Mouse (Mus musculus): ENCODE results near the gene Sh3rf3.
"Not testable (repeated sequence)": the region's sequence is repeated elsewhere in the genome, so short reads cannot be mapped to it uniquely, and the experiment has no call there.

Sh3rf3 gene

GRCm38 (mm10) chr10:58981674-58982329 lies 168.6 kb downstream of the Sh3rf3 start:
- peak; percentile 64 for ATAC-seq (ENCODE audit: low TSS enrichment)

DNA sequence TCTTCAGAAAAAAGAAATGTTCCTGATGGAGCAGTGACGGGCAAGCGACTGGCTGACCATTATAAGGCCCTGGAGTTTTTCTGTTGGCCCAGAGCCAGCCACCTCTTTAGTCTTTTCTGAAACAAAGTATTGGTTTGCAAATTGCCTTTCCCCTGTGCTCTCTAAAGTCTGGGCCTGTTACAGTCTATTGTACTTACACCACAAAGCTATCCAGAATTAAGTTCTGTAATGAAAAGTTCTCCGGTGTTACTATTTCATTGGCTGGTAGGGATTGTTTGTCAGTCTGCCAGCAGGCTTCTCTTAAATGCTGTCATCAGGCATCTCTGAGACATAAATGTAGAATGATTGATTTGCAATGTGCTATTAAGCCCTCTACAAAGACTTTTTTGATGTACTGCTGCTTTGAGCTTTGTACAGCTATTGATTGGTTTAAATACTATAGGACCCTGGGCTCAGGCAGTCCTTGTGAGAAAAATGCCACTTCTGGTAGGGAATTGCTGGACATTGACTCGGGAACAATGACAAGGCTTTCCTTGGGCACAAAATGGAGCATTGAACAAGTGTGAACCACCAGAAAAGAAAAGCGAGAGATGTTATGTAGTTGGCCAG lies 169.5 kb downstream of the Sh3rf3 start:
- ATAC-seq (ENCODE audit: low TSS enrichment), result no peak

DNA sequence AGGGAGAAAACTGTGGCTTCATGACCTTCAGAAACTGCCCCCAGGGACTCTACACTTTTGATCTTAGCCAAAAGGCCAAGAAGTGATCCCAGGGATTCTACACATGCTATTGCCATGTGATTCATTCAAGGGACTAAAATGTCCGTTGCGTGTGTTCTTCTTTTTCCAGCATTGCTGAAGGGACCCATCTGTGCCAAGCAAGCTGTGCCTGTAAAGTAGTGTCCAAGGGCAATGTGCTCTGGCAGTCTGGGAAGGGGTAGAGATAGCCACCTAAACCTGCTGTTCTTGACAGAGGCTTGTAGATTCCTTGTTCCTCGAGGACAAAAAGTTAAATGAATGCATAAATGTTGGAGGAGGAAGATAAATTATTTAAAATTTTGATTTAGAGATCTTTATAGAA lies 178.5 kb downstream of the Sh3rf3 start:
- ATAC-seq (ENCODE audit: low TSS enrichment), result no peak

DNA sequence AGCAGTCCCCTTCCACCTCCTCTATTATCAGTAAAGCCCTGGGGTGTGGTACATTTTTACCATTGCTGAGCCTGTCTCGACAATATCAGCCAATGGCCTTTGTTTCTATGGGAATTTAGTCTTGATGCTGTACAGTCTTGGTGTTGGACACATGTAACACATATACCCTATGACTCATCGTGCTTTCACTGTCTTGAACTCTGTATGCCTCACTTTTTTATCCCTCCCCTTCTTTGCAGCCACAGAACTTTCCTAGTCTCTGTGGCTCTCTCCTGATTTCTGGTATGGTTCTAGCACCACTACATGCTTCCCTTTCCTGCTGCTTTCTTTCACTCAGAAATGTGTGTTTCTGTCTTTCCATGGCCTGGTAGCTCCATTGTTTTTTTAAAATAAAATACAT lies 181.6 kb downstream of the Sh3rf3 start:
- ATAC-seq (ENCODE audit: low TSS enrichment), result no peak

- no peak for ATAC-seq (ENCODE audit: low TSS enrichment)
Measured at GRCm38 (mm10) chr10:58995132-58995531, 182.0 kb downstream of the Sh3rf3 start.

DNA sequence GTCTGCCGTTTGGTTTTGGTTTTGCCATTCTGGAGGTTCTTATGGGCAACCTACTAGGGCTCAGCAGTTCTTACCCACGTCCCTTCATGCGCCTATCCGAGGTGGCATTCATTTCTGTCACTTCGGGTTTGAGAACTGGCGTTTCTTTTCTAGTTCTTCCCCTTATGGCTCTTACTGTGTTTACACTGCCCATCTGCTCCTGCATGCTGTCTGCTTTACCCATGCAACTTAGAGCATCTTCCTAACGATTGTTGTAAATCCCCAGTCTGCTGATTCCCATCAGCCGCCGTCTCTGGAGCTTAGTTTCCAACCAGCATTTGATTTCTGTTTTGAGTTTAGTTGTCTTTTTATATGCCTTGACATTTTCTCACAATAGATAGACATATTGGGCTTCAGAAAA lies 189.2 kb downstream of the Sh3rf3 start:
- ATAC-seq (ENCODE audit: low TSS enrichment), result peak; percentile 75

DNA sequence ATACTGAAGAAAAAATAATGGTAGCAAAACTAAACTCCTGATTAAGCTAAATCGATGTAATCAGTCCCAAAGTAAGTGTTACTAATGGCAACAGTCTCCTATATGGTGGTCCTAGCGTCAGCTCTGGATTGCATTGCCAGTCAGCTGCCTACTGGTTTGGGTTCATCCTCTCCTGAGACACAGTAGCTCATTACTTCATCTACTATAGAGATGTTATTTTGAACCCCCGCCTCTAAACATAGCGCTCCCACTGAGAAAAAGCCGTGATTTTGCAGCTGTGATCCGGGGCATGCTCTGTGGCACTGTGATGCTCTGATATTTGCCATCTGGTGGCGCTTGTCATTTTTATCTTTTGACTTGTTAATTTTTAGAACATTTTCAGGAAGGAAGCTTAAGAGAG lies 198.3 kb downstream of the Sh3rf3 start:
- peak; percentile 32; the same call in 1 of the 2 replicates for ATAC-seq (ENCODE audit: low TSS enrichment)

DNA sequence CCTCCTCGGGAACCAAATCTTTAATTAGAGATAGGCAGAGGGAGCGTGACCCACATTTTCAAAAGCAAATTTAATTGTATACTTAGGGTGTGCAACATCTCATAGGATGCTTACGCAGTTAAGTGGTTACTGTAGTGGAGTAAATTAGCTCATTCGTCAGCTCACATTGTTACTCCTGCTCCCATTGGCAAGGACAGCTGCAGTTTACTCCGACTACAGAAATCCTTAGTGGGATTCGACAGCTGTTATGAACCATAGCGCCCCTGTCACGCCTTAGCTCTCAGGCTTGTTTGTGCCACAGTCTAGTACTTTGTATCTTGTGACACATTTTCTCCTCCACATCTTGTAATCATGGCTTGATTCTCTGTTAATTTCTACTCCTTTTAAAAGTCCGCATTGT lies 200.5 kb downstream of the Sh3rf3 start:
- peak; percentile 35 for ATAC-seq (ENCODE audit: low TSS enrichment)

- no peak for ATAC-seq (ENCODE audit: low TSS enrichment)
Measured at GRCm38 (mm10) chr10:59019302-59019973, 206.3 kb downstream of the Sh3rf3 start.

- ATAC-seq (ENCODE audit: low TSS enrichment), result no peak
Measured at GRCm38 (mm10) chr10:59050434-59050833, 237.3 kb downstream of the Sh3rf3 start.

DNA sequence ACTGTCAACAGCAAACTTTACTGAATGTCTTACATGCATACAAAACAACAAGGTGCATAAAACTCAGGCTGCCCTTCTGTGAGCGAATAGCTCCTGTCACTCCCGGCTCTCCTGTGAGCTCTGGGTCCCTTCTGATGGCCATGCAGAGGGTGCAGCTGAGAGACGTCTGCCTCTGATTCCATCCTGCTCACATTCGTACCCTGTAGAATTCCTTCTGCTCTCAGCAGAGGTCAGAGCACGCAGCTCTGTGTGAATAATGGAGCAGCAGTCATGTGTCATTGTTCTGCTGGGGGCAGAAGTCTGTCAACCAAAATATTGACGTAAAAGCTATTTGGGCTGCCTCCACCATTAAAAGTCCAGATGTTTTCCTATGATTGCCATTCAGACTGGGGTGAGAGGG lies 243.1 kb downstream of the Sh3rf3 start:
- ATAC-seq (ENCODE audit: low TSS enrichment), result no peak

DNA sequence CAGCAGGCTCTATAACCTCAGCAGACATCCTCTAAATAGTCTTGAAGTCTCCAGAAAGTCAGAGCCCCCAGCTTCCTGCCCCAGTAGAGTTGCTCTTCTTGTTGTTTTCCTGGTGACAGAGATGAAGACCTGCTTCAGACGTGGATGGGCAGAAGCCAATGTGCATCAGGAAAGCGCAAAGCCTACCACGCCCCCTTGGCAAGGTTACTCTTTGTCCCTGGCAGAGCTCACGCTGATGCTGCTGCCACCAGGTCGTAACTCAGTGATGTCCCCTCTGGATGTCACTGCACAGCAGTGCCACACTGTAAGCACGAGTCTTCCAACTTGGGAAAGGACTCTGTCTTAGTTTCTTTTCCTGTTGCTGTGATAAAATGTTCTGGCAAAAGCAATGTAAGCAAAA lies 253.6 kb downstream of the Sh3rf3 start:
- no peak for ATAC-seq (ENCODE audit: low TSS enrichment)

DNA sequence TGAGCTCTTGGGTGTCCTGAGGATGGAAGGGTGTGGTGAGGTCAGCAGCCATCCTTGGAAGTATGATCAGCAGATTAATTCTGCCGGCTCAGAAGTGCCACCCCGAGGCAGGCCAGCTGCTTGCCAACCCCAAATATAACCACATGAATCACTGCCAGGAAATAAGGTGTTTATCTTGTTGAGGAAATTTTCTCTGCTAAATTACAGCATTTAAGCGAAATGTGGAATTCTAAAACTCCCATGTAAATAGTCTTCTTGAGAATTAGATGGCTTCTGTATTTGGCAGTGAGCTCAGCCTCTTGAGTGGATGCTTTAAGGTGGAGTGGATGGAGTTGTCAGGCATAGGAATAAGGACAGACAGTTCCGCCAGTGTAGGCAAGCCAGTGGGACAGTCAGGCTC lies 259.7 kb downstream of the Sh3rf3 start:
- ATAC-seq (ENCODE audit: low TSS enrichment), result peak; percentile 78

DNA sequence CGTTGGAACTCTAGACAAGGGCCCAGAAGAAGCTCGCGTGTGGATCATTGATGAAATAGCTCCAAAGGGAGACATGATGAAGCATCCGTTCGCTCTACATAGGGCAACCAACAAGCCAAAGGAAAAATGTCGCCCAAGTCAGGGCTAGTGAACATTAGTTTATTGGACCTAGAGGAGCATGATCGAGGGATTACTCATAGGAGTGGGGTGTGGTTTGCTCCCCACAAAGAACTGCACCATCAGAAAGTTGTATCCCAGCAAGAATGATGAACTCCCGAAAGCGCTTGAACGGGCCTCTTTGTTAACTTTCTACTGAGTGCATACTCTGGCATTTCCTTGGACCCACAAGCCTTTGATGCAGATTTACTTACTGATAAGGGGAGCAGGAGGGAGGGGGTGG lies 263.5 kb downstream of the Sh3rf3 start:
- no peak for ATAC-seq (ENCODE audit: low TSS enrichment)

GRCm38 (mm10) chr10:59077909-59078308 lies 264.8 kb downstream of the Sh3rf3 start:
- peak; percentile 55 for ATAC-seq (ENCODE audit: low TSS enrichment)

DNA sequence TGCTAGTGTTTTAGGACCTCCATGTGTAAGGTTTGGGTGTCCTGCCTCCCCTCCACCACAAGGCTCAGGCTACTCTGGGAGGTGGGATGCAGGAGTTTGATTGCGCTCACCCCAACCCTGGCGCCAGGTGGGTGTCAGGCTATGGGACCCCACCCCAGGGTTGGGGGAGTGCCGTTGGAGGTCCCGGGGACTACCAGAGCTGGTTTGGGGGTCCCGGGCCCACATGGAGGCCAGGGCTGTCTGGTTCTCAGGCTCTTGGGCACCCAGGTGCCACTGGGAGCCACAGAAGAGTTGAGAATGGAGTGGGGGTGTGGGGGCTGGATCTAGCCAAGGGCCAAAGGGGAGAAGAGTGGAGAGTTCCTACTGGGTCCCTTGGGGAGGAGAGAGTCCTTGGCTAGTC lies 272.4 kb downstream of the Sh3rf3 start:
- no peak for ATAC-seq (ENCODE audit: low TSS enrichment)

GRCm38 (mm10) chr10:59086578-59086977 lies 273.4 kb downstream of the Sh3rf3 start:
- no peak for ATAC-seq (ENCODE audit: low TSS enrichment)

GRCm38 (mm10) chr10:59089861-59090621 lies 276.9 kb downstream of the Sh3rf3 start:
- ATAC-seq (ENCODE audit: low TSS enrichment), result peak; percentile 77

DNA sequence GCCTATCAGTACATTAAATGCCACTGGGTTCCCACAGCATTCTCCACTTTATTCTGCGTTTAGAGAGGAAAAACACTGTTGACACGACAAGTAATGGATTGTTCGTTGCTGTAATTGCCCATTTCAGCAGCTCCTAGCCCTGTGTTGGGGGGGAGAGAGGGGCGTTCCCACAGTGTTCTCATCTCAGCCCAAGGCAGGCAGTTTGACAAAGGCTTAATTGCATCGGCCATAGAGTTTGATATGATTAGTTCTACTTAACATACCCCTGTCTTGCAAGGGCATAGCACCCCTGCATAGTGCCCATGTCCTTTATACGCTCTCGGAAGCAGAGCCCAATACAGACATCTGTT lies 277.4 kb downstream of the Sh3rf3 start:
- 0 out of 2 replicates have a peak, but pooled peaks have one; percentile 0 for ATAC-seq (ENCODE audit: low TSS enrichment)

GRCm38 (mm10) chr10:59091556-59091955 lies 278.4 kb downstream of the Sh3rf3 start:
- no peak for ATAC-seq (ENCODE audit: low TSS enrichment)

DNA sequence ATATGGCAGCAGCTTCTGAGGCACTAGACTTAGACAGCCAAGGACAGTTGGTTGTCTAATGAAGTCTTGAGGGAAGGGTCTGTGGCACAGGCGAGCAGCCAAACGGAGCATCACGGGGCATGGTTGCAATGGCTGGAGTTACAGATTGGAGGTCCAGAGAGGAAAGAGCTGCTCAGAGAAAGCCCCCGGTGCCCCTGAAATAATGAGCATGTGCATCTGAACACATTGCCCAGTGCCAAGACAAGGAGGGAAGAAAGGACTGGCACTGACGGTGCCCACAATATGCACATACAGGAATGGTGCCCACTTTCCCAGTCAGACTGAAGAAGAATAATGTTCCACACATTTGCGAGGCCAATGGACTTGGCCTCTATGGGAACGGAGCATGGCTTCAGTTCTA lies 278.8 kb downstream of the Sh3rf3 start:
- ATAC-seq (ENCODE audit: low TSS enrichment), result no peak

DNA sequence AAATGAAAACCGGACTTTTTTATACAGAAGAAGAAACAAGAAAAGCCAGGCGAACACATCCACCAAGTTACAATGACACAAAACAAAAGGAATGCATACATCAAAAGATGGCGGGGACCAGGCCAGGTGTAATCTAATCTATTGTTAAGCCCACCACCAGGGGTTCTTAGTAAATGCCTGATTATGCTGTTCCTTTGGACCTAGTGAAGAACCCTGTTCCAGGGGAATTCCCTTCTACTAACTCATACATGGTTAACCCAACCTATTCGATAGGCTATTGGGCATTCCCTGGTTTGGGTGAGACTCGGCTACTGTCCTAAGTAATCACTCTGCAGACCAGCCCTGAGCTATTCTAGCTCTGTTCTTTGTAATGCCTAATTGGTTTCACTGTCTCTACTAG lies 289.9 kb downstream of the Sh3rf3 start:
- ATAC-seq (ENCODE audit: low TSS enrichment), result not testable (repeated sequence)

DNA sequence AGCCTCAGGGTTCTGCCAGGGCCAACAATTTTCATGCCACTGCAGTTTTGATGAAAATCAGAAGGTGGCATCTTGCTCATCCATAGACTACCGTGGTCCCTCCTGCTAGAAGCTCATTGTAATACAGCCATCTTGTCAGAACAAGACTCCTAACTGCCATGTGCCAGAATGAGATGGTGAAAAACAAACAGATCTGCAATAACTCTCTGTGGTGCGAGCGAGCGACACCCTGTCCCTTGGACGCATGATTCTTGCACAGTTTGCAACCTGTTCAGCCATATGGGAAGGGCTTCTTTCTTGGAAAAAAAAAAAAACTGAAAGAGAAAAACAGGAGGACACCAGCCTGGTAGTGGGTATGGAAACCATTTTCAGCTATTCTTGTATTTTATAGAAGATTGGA lies 291.5 kb downstream of the Sh3rf3 start:
- peak; percentile 49 for ATAC-seq (ENCODE audit: low TSS enrichment)
